Mouse (Mus musculus) neural tube, embryonic 12.5 days (tissue): ENCODE data around the gene Hk2. TPM values are rescaled to one million over a fixed set of nuclear protein-coding genes. Genes with fewer than 3 reads are reported as not detected.
"Not testable (repeated sequence)": the region's sequence is repeated elsewhere in the genome, so short reads cannot be mapped to it uniquely, and the experiment has no call there.

ENCODE experiments used
- ATAC-seq: fragments of 200-750 bp; cut with Nextera tagmentation; 2 replicates; pipeline ENCODE4 v1.8.0; 2017; ENCODE audit warnings: low read depth, mild to moderate bottlenecking, moderate TSS enrichment, moderate library complexity; ENCODE audit not compliant: low FRiP score
- H3K27ac ChIP-seq: fragments of 300-500 bp; sonication (generic); 2 replicates; pipeline ENCODE4 v1.5.1; 2016
- H3K27me3 ChIP-seq: fragments of 300-500 bp; sonication (generic); replicated peaks from 2 replicates; pipeline ENCODE4 v1.6.1; 2016; ENCODE audit warnings: mild to moderate bottlenecking
- H3K36me3 ChIP-seq: fragments of 300-500 bp; sonication (generic); 2 replicates; pipeline ENCODE4 v1.6.1; 2016; ENCODE audit warnings: mild to moderate bottlenecking
- H3K4me1 ChIP-seq: fragments of 300-500 bp; sonication (generic); 2 replicates; pipeline ENCODE4 v1.6.1; 2016
- H3K4me2 ChIP-seq: fragments of 300-500 bp; sonication (generic); replicated peaks from 2 replicates; pipeline ENCODE4 v1.6.1; 2016; ENCODE audit warnings: mild to moderate bottlenecking
- H3K4me3 ChIP-seq: fragments of 300-500 bp; sonication (generic); 2 replicates; pipeline ENCODE4 v1.5.1; 2016
- H3K9ac ChIP-seq: fragments of 300-500 bp; sonication (generic); 2 replicates; pipeline ENCODE4 v1.6.1; 2016; ENCODE audit warnings: mild to moderate bottlenecking
- H3K9me3 ChIP-seq: fragments of 300-500 bp; sonication (generic); 2 replicates; pipeline ENCODE4 v1.6.1; 2016; ENCODE audit warnings: mild to moderate bottlenecking
- WGBS: fragments of 180-500 bp; shearing (Covaris S2); methylation state at CpG from one replicate; pipeline ENCODE4 v1.1.7; 2016; 5-methylcytosine and 5-hydroxymethylcytosine counted together
- polyA plus RNA-seq: library from polyadenylated mRNA; unstranded; fragments of >200 nt; fragmentation: Nextera tagmentation; extraction: Ambion mirVana; gene quantifications from 2 replicates; pipeline ENCODE4 v1.2.1, GENCODE M21; 2016

Gene Hk2
- polyA plus RNA-seq, 1 experiment from 2014 or later: 8.1 TPM

DNA sequence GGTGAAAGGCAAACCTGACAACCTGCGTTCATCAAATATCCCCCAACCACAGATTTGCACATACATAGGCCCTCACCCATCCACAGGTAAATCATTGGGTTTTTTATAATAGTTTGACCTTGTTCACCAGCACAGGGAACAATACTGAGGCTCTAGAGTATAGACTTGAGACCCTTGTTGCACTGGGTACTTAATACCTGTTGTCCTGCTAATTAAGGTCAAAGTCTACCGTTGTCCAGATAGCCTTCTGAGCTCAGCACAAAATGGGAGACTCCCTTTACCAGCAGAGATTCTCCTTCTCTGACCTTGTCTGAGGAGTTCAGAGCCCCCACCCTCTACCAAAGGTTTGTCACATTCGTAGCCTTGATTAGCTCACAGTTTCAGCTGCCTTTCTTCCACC lies 70.5 kb downstream of the Hk2 start:
- H3K4me3 ChIP-seq: no peak overlapping the region
- H3K9ac ChIP-seq: no peak overlapping the region
- ATAC-seq: no peak
- no peaks in the 10 kb centered on the region for H3K4me1 ChIP-seq
- no peak overlapping the region for H3K4me2 ChIP-seq
- H3K9me3 ChIP-seq: no peaks in the 10 kb centered on the region
- H3K36me3 ChIP-seq: no peaks in the 10 kb centered on the region
- no peaks in the 10 kb centered on the region for H3K27me3 ChIP-seq
- WGBS: 83% methylated on average over 3 of the region's 3 CpGs
- H3K27ac ChIP-seq: no peak overlapping the region

DNA sequence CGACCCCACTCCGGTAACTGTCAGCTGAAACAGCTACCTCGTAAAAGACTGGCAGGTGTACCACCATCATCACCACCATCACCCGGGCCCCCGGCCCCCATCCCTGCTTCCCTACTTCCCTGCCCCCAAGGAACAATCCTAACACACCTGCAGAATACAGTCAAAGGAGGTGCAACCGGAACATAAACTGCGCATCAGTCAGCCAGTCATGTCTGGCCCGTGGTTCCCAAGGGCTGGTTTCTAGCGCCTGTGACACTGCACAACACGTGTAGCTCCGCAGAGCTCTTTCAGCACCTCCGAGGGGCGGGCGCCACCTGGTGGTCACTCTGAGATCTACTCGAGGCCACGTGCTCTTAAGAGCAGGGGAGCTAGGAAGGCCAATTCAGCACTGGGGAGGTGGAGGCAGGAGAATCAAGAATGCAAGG lies 71.6 kb downstream of the Hk2 start:
- peak; percentile 88 for ATAC-seq
- H3K9me3 ChIP-seq: no peaks in the 10 kb centered on the region
- H3K4me2 ChIP-seq: no peak overlapping the region
- H3K36me3 ChIP-seq: no peaks in the 10 kb centered on the region
- 30% methylated on average over 16 of the region's 16 CpGs for WGBS
- no peaks in the 10 kb centered on the region for H3K27me3 ChIP-seq
- no peaks in the 10 kb centered on the region for H3K4me1 ChIP-seq
- H3K27ac ChIP-seq: no peak overlapping the region
- no peak overlapping the region for H3K4me3 ChIP-seq
- no peak overlapping the region for H3K9ac ChIP-seq

DNA sequence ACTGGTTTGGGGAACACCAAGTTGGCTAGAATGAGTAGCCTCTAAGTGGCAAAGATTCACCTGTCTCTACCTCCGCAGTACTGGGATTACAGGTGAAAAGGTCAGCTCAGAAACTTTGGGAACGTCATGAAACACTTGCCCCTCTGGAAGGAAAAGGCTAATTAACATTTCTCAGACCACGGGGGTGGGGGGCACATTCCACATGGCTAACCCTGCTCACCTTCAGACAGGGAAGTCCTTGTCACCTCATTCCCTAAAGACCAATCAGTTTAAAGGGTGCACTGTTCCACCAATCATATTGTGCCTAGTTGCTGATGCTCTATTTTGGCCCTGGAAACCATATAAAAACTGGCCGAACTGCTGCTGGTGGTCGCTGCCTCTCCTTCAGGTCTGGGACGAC lies 73.0 kb downstream of the Hk2 start:
- H3K27ac ChIP-seq: no peak overlapping the region
- no peak overlapping the region for H3K9ac ChIP-seq
- no peaks in the 10 kb centered on the region for H3K36me3 ChIP-seq
- H3K4me2 ChIP-seq: no peak overlapping the region
- H3K27me3 ChIP-seq: no peaks in the 10 kb centered on the region
- H3K4me1 ChIP-seq: no peaks in the 10 kb centered on the region
- 79% methylated on average over 6 of the region's 6 CpGs for WGBS
- ATAC-seq: no peak
- no peaks in the 10 kb centered on the region for H3K9me3 ChIP-seq
- H3K4me3 ChIP-seq: no peak overlapping the region

DNA sequence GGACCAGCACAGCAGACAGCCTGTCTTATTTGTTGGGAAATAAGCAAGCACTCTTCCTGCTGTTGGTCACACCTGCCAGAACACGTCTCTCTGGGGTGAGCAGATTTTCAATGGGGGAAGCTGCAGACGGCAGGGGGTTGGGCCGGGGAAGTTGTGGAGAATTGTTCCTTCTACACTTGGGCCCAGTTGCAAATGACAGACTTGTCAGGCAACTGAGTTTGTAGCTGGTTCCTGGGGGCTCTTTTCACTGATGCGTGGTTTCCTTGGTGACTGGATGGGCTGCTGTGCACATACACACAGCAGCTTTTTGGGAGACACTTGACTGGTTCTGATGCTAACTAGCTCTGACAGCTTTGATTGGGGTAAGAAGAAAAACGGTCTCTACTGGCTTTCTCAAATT lies 74.4 kb downstream of the Hk2 start:
- Histone ChIP-seq H3K27me3 (no peaks in the 10 kb centered on the region), H3K4me1 (no peaks in the 10 kb centered on the region), H3K36me3 (no peaks in the 10 kb centered on the region), H3K9me3 (no peaks in the 10 kb centered on the region), H3K27ac (no peak overlapping the region), H3K9ac (no peak overlapping the region), H3K4me3 (no peak overlapping the region), H3K4me2 (no peak overlapping the region)
- WGBS: 42% methylated on average over 5 of the region's 5 CpGs
- ATAC-seq: no peak

DNA sequence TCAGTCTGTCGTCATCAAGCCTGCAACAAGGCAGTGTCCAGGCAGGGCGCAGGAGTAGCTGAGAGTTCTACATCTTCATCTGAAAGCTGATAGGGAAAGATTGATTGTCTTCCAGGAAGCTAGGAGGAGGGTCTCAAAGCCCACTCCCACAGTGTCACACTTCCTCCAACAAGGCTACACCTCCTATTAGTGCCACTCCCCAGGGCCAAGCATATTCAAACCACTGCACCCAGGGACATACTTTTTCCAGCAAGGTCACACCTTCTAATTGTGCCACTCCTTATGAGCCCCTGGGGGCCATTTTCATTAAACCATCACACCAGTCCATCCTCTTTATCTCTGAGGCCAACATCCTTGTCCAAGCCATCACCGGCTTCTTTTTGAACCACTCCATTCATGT lies 77.5 kb downstream of the Hk2 start:
- no peaks in the 10 kb centered on the region for H3K4me1 ChIP-seq
- H3K4me3 ChIP-seq: no peak overlapping the region
- H3K27ac ChIP-seq: no peak overlapping the region
- no peak overlapping the region for H3K9ac ChIP-seq
- H3K4me2 ChIP-seq: no peak overlapping the region
- no peaks in the 10 kb centered on the region for H3K36me3 ChIP-seq
- H3K9me3 ChIP-seq: no peaks in the 10 kb centered on the region
- 91% methylated on average over 3 of the region's 3 CpGs for WGBS
- H3K27me3 ChIP-seq: no peaks in the 10 kb centered on the region
- ATAC-seq: no peak

DNA sequence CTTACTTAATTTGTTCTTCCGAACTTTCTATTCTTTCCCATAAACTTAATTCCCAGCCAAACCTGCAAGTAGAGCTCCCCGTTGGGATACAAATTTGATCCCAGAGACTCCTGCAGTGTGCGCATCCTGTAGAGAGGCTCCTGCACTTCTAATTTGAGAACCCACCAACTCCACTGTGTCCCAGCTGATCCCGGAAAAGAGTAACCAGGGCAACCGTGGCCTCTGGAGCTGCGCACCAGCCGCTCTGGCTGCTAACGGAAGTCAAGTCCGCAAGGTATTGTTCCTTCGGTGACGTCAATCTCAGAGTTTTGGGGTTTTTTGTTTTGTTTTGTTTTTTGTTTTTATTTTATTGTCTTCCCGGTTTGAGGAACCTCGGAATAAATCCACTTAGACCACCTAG lies 79.6 kb downstream of the Hk2 start:
- no peak for ATAC-seq
- H3K27ac ChIP-seq: no peak overlapping the region
- no peak overlapping the region for H3K4me2 ChIP-seq
- no peak overlapping the region for H3K9ac ChIP-seq
- 62% methylated on average over 13 of the region's 13 CpGs for WGBS
- no peaks in the 10 kb centered on the region for H3K27me3 ChIP-seq
- H3K4me3 ChIP-seq: no peak overlapping the region
- H3K4me1 ChIP-seq: no peaks in the 10 kb centered on the region
- no peaks in the 10 kb centered on the region for H3K36me3 ChIP-seq
- H3K9me3 ChIP-seq: no peaks in the 10 kb centered on the region

DNA sequence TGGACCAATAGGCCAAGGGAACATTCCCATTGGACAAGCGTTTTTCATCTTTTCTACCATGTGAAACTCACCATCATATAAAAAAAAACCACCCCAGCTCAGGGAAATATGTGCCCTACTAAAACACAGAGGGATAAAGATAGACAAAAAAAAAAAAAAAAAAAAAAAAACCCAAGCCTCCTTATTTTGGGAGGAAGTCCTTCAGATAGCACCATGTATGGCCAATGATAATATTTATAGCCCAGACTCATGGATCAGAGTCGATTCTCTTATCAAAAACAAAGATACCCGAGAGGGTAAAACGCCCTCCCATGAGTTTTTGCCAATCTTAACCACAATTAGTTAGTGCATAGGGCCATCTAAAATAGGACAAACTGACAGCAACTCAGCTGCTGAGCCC lies 84.8 kb downstream of the Hk2 start:
- WGBS: 89% methylated on average over 4 of the region's 4 CpGs

DNA sequence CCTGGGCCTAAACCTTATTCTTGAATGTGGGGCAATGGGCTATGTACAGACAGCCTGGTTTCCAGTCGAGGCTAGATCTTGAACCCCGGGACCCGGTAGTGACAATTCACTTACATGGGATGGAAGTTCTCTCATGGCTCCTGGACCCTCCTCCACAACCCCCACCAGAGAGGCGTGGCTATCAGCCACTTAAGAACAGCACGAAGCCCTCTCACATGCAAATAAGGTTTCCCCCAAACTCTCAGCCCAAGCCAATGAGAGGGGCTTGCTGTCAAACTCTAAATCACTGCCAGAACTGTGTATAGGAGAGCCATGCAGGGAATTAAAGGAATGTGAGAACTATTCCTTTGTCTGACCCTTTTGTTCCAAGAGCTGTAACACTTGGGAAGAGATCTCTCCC lies 85.7 kb downstream of the Hk2 start:
- not testable (repeated sequence) for H3K4me3 ChIP-seq, H3K9ac ChIP-seq, H3K27me3 ChIP-seq, ATAC-seq, H3K4me1 ChIP-seq, H3K27ac ChIP-seq, H3K36me3 ChIP-seq, H3K9me3 ChIP-seq, H3K4me2 ChIP-seq
- 31% methylated on average over 5 of the region's 5 CpGs for WGBS

More for the DNA sequence above, 84.8 kb downstream of the Hk2 start:
- no peak overlapping the region for H3K9ac ChIP-seq
- H3K4me1 ChIP-seq: no peaks in the 10 kb centered on the region
- no peak overlapping the region for H3K27ac ChIP-seq
- H3K4me2 ChIP-seq: no peak overlapping the region
- no peaks in the 10 kb centered on the region for H3K9me3 ChIP-seq
- no peak for ATAC-seq
- no peaks in the 10 kb centered on the region for H3K27me3 ChIP-seq
- no peak overlapping the region for H3K4me3 ChIP-seq
- H3K36me3 ChIP-seq: no peaks in the 10 kb centered on the region

DNA sequence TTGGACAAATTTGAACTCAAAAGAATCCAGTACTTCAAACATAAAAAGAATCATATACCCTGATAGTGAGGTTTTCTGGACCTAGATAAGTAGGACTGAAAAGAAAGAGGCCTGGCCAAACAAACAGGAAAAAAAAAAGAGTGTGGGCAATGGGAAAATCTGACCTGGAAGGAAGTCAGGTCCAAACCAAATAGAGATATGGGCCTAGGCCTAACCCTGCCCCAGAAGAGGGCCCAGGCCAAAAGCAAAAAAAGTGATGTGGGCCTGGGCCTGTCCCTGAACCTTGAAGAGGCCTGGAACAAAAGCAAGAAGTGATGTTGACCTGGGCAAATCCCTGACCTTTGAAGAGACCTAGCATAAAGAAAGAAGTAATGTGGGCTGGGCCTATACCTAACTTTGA lies 90.1 kb downstream of the Hk2 start:
- H3K9ac ChIP-seq: no peak overlapping the region
- H3K27me3 ChIP-seq: no peaks in the 10 kb centered on the region
- H3K27ac ChIP-seq: no peak overlapping the region
- no peaks in the 10 kb centered on the region for H3K36me3 ChIP-seq
- no peak overlapping the region for H3K4me3 ChIP-seq
- ATAC-seq: no peak
- no peaks in the 10 kb centered on the region for H3K4me1 ChIP-seq
- H3K4me2 ChIP-seq: no peak overlapping the region
- H3K9me3 ChIP-seq: no peaks in the 10 kb centered on the region

DNA sequence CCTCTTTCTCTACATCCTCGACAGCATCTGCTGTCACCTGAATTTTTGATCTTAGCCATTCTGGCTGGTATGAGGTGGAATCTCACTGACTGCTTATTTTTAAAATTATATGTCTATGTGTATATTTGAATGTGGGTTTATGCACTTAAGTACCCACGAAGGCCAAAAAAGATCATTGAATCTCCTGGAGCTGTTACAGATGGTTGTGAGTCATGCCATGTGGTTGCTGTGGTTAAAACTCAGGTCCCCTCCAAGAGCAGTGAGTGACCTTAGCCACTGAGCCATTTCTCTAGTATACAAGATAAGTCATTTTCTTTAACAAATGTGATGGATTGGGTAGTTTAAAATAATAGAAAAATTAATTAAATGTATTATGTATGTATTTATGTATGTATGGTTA lies 95.0 kb downstream of the Hk2 start:
- not testable (repeated sequence) for H3K4me1 ChIP-seq, H3K9ac ChIP-seq, H3K4me2 ChIP-seq, H3K4me3 ChIP-seq, ATAC-seq, H3K9me3 ChIP-seq, H3K27ac ChIP-seq, H3K36me3 ChIP-seq, H3K27me3 ChIP-seq
- WGBS: 81% methylated on average over 2 of the region's 2 CpGs

DNA sequence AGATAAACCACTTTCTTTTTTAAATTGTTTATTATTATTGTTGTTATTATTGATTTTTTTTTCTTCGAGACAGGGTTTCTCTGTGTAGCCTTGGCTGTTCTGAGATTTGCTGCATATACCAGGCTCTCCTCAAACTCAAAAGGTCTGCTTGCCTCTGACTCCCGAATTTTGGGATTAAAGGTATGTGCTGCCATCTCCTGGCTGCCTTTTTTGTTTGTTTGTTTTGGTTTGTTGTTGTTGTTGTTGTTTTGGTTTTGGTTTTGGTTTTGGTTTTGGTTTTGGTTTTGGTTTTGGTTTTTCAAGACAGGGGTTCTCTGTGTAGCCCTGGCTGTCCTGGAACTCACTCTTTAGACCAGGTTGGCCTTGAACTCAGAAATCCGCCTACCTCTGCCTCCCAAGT lies 96.6 kb downstream of the Hk2 start:
- H3K4me1 ChIP-seq, ATAC-seq, H3K9ac ChIP-seq, H3K27ac ChIP-seq, H3K4me2 ChIP-seq, H3K36me3 ChIP-seq, H3K27me3 ChIP-seq, H3K4me3 ChIP-seq, H3K9me3 ChIP-seq: not testable (repeated sequence)
- 76% methylated on average over 3 of the region's 3 CpGs for WGBS
